Comparison of ENCODE assay signal across 8 mouse cellular contexts in the genomic region with DNA sequence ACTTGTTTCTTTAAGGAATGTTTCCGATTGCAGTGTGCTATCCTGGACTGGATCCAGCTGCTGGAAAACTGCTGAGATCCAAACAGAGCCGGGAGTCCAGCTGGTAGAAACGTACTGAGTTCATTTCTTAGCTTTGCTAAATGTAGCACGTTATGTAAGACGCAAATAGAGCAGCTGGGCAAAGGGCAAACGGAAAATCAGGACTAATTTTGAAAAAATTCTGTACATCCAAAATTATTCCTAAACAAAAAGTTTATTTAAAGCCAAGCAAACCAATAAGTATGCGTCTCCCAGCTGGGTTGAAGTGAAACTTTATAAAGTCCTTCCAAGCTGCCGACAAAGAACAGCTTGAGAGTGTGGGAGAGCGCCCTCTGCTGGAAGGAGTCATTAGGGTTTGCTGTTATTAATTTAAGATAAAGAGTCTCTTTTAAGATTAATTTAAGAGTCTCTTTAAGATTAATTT. TPM values are rescaled to one million over a fixed set of nuclear protein-coding genes. Genes with fewer than 3 reads are reported as not detected.
DNase-seq lines count a peak whose midpoint lies in the region; ATAC-seq and TF ChIP-seq lines count a peak whose summit lies in the region.

No protein-coding gene starts in this region.

- no peaks in the 10 kb centered on the region for H3K36me3 ChIP-seq in thymus, adult 2 months (ENCODE audit: control insufficient read depth, insufficient read depth, low read length)
- H3K36me3 ChIP-seq in heart, adult 2 months (ENCODE audit: control insufficient read depth, insufficient read depth, low read length): no peaks in the 10 kb centered on the region
- H3K36me3 ChIP-seq in limb, embryonic 13.5 days: peaks cover 38% of the 10 kb centered on the region
- no peaks in the 10 kb centered on the region; the same call in 1 of the 2 replicates for H3K36me3 ChIP-seq in stomach, embryonic 14.5 days (ENCODE audit: control insufficient read depth, insufficient read depth, low read length)

- H3K4me1 ChIP-seq in thymus, adult 2 months (replicated peaks; ENCODE audit: control insufficient read depth, insufficient read depth, low read length): no peaks in the 10 kb centered on the region
- H3K4me1 ChIP-seq in heart, adult 2 months (ENCODE audit: control insufficient read depth, insufficient read depth, low read length): peaks cover 6% of the 10 kb centered on the region
- H3K4me1 ChIP-seq in limb, embryonic 13.5 days: peaks cover 16% of the 10 kb centered on the region
- H3K4me1 ChIP-seq in stomach, embryonic 14.5 days (ENCODE audit: control insufficient read depth, insufficient read depth, low read length): peaks cover 7% of the 10 kb centered on the region; the same call in 1 of the 2 replicates

- peak; percentile 69 for DNase-seq in thymus, adult 2 months
- no peak for DNase-seq in thymus, adult 18-20 months
- DNase-seq in embryo, embryonic 11 days: peak; percentile 83
- peak; percentile 78 to 85 for DNase-seq in heart, adult 2 months
- peak; percentile 89 for DNase-seq in kidney, adult 9 months
- peak; percentile 87 for DNase-seq in naive thymus-derived CD4-positive, alpha-beta T cell, adult 2 months (ENCODE audit: low read depth)

- 29% methylated on average over 9 of the region's 9 CpGs for WGBS in thymus, adult 2 months
- WGBS in heart, adult 2 months: 5% methylated on average over 9 of the region's 9 CpGs
- WGBS in limb, embryonic 13.5 days: 16% methylated on average over 9 of the region's 9 CpGs
- WGBS in stomach, embryonic 14.5 days: 18% methylated on average over 9 of the region's 9 CpGs

- no peak for ATAC-seq in limb, embryonic 13.5 days (ENCODE audit: low FRiP score, low read depth)
- ATAC-seq in stomach, embryonic 14.5 days (ENCODE audit: insufficient number of reproducible peaks, insufficient read depth, low FRiP score, low read depth): no peak

- H3K79me2 ChIP-seq in heart, adult 2 months (replicated peaks; ENCODE audit: control insufficient read depth, insufficient read depth, low read length): no peaks in the 10 kb centered on the region

- no peaks in the 10 kb centered on the region for H3K9me3 ChIP-seq in limb, embryonic 13.5 days
- H3K9me3 ChIP-seq in stomach, embryonic 14.5 days (ENCODE audit: control insufficient read depth, low read depth, low read length): no peaks in the 10 kb centered on the region

- intact Hi-C loops in heart, adult 2 months (cut with DNase I): loop anchor here (1.0 kb wide), 1 partner anchor 146 kb away; no protein-coding TSS in a partner anchor

- no peaks in the 10 kb centered on the region for H3K27me3 ChIP-seq in thymus, adult 2 months (ENCODE audit: control insufficient read depth, insufficient read depth, low read length)
- H3K27me3 ChIP-seq in heart, adult 2 months (ENCODE audit: control insufficient read depth, insufficient read depth, low read length): no peaks in the 10 kb centered on the region
- no peaks in the 10 kb centered on the region for H3K27me3 ChIP-seq in limb, embryonic 13.5 days
- H3K27me3 ChIP-seq in stomach, embryonic 14.5 days (ENCODE audit: control insufficient read depth, insufficient read depth, low read length): no peaks in the 10 kb centered on the region

- H3K4me2 ChIP-seq in limb, embryonic 13.5 days (replicated peaks): peak overlapping the region; percentile 49
- H3K4me2 ChIP-seq in stomach, embryonic 14.5 days (replicated peaks; ENCODE audit: low read depth, low read length): peak overlapping the region; percentile 35

- TF ChIP-seq EP300 in heart, adult 2 months (IDR thresholded peaks at IDR 0.05; ENCODE audit: insufficient read depth, low read depth, low read length): 0 out of 2 replicates have a peak, but pooled peaks have one; percentile 52

- H3K9ac ChIP-seq in heart, adult 2 months (ENCODE audit: low read depth, low read length): peak overlapping the region; percentile 36; the same call in 1 of the 2 replicates
- no peak overlapping the region for H3K9ac ChIP-seq in limb, embryonic 13.5 days
- no peak overlapping the region for H3K9ac ChIP-seq in stomach, embryonic 14.5 days (replicated peaks; ENCODE audit: low read depth, low read length)

- no peak overlapping the region for H3K27ac ChIP-seq in thymus, adult 2 months (ENCODE audit: control insufficient read depth, insufficient read depth, low read length)
- peak overlapping the region; percentile 77 for H3K27ac ChIP-seq in heart, adult 2 months
- peak overlapping the region; percentile 39; the same call in 1 of the 2 replicates for H3K27ac ChIP-seq in limb, embryonic 13.5 days
- no peak overlapping the region; the same call in 1 of the 2 replicates for H3K27ac ChIP-seq in stomach, embryonic 14.5 days (ENCODE audit: low read length)

- TF ChIP-seq POLR2A in thymus, adult 2 months (IDR thresholded peaks at IDR 0.05; ENCODE audit: control insufficient read depth, extremely low read depth, insufficient read depth, low read length, poor library complexity): no peak
- TF ChIP-seq POLR2A in heart, adult 2 months (IDR thresholded peaks at IDR 0.05; ENCODE audit: insufficient read depth, low read depth, low read length): peak; percentile 30; the same call in 1 of the 2 replicates

- H3K4me3 ChIP-seq in thymus, adult 2 months (ENCODE audit: control insufficient read depth, insufficient read depth, low read length): no peak overlapping the region
- peak overlapping the region; percentile 43 for H3K4me3 ChIP-seq in heart, adult 2 months
- H3K4me3 ChIP-seq in limb, embryonic 13.5 days: peak overlapping the region; percentile 23
- peak overlapping the region; percentile 19 for H3K4me3 ChIP-seq in stomach, embryonic 14.5 days (ENCODE audit: low read depth, low read length)

- no peak for TF ChIP-seq CTCF in thymus, adult 2 months (IDR thresholded peaks at IDR 0.05; ENCODE audit: borderline replicate concordance, control insufficient read depth, extremely low read depth, insufficient read depth, low read length, poor library complexity)
- TF ChIP-seq CTCF in heart, adult 2 months (IDR thresholded peaks at IDR 0.05): peak; percentile 98

RNA-seq across cellular contexts. Expression of gene Tmem44, which starts 30.2 kb away (rescaled TPM):
- 1.4 and 3.1 TPM in 2 replicates for polyA plus RNA-seq in thymus, adult 2 months (2012; rRNA removed)
- total RNA-seq in heart, adult 2 months (2021): 1 to 10 TPM; 4.4 to 5.8 TPM
- polyA plus RNA-seq in heart, adult 2 months (2012; rRNA removed): 9.8 and 12.0 TPM in 2 replicates
- polyA plus RNA-seq in limb, embryonic 13.5 days (2015; fragmentation: Nextera tagmentation; extraction: Ambion mirVana): 26.0 and 29.2 TPM in 2 replicates
- 15.2 and 16.0 TPM in 2 replicates for polyA plus RNA-seq in stomach, embryonic 14.5 days (2014; fragmentation: Nextera tagmentation; extraction: Ambion mirVana)

Comparison
In these comparisons a context has a peak if more than half of its experiments do, and no peak if none do; other contexts are left out.
1. DNase-seq: peak in thymus, adult 2 months (single experiment), embryo, embryonic 11 days (single experiment), heart, adult 2 months (2 of 2), kidney, adult 9 months (single experiment) and naive thymus-derived CD4-positive, alpha-beta T cell, adult 2 months (single experiment); none in thymus, adult 18-20 months (0 of 2).
2. H3K27ac ChIP-seq: peak in heart, adult 2 months (single experiment) and limb, embryonic 13.5 days (single experiment); none in thymus, adult 2 months (single experiment) and stomach, embryonic 14.5 days (single experiment).